Mouse (Mus musculus) heart, adult 11 months (tissue): ENCODE measurements around the gene Fis1.
"Not testable (repeated sequence)": the region's sequence is repeated elsewhere in the genome, so short reads cannot be mapped to it uniquely, and the experiment has no call there.

Experiments
- DNase-seq: peaks from one replicate; pipeline ENCODE4 v3.0.0; 2022

Gene Fis1

DNA sequence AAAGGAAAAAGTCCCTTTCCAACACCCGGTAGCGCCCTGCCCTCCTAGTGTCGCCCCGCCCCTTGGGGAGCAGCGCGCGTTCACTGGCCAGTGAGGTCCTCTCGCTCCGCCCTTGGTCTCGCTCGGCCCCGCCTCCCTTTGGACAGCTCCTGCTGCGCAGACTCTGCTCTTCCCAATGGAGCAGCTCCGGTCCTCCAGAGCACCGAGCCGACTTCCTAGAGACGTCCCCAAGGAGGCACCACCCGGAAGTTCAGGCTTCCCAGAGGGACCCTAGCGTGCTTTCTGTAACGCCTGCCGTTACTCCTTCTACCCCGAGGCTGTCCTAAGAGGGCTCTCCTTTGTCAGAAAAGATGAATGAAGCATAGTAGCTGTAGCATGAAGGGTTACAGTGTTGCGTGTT, at the start of gene Fis1:
Gene Fis1, plus strand, starts transcription at position 261 of the 400 bp plus-strand sequence.
- DNase-seq: peak; percentile 100

DNA sequence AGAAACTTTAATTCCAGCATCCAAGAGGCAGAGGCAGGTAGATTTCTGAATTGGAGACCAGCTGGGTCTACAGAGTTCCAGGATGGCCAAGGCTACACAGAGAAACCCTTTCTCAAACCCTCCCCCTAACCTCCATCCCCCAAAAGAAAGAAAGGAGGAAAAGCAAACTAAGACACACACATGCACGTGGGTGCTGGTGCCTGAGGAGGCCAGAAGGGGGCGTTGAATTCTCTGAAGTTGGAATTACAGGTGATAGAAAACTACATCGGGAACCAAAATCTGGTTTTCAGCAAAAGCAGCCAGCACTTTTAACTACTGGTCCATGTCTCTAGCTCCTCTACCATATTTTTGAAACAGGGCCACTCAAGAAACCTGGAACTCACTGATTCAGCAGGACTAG, 48.5 kb upstream of the Fis1 start:
- no peak for DNase-seq

DNA sequence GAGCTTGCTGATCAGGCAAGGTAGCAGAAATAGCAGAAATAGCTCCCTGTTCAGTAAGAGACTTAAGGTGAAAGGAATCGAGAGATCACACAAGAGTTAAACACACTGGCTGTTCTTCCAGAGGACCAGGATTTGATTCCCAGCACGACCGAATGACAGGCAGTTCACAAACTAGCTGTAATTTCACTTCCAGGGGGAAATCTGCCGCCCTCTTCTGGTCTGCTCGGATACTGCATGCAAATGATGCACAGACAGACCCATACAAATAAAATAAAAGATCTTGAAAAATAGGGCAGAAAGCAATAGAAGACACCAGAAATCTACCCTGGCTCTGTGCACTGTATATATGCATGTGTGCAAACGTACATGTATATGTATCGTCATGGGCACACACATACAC, 47.4 kb upstream of the Fis1 start:
- DNase-seq: no peak

GRCm38 (mm10) chr5:136907587-136907986, 45.5 kb upstream of the Fis1 start:
- no peak for DNase-seq

DNA sequence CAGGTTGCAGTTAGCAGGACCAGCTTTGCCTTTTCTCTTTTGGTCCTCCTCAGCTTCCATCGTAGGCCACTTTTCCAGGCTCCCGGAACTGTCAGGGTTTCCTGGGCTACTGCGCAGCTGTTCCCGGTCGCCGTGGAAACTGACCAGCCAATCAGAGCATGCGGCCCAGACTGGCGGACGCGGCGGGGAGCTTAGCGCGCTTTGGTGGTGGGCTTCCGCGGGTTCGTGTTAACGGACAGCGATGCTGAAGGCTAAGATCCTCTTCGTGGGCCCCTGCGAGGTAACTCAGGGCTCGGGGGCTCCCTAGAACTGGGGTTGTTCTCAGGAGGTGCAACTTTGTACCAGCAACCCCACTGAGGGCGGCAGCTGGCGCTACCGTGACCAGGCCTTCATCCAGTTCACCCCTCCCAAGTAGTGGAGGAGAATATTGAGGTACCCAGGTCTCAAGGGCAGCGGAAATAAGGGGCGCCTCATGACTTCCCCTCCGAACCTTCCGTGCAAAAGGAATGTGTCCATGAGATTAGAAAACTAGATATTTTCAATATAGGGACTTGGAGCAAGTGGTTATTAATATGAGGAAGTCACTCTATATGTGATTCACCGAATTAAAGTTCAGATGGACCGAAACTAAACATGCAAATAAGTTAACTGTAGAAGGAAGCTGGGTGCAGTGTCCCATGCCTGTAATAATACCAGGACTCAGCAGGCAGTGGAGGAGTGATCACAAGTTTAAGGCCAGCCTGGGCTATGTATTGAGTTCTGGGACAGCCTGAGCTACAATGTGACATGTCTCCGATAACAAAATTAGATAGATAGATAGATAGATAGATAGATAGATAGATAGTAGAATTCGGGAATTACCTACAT, 44.9 kb upstream of the Fis1 start, which contains the start of gene Ift22:
Gene Ift22, plus strand, starts transcription at position 160 of the 867 bp plus-strand sequence.
- peak; percentile 100 for DNase-seq

GRCm38 (mm10) chr5:136914183-136914582, 38.9 kb upstream of the Fis1 start:
- peak; percentile 57 for DNase-seq

DNA sequence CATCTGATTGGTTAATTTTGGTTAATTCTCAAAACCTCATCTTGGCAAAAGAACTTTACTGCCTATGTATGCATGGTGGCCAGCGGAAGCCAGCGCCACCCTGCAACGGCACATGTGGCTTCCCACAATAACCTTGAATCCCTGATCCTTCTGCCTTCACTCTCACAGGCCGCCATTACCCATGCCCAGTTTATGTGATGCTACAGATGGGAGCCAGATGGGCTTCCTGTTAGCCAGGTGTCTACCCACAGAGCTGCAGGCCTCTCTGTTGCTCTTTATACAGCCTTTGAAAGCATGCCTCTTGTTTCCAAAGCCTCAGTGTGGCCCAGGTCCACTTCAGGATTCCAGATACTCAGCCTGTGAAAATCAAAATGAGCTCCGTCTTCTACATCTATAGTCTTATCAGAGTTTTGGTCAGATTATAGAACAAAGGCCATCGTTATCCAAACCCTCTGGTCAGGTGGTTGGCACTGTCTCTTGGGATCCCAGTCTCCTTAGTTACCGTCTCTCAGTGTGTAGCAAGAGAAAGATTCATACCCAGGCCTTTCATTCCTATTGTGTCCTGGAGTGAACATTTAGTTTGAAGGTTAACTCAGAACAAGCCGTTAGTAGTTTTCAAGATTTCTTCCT, 35.3 kb upstream of the Fis1 start:
- DNase-seq: peak; percentile 79

DNA sequence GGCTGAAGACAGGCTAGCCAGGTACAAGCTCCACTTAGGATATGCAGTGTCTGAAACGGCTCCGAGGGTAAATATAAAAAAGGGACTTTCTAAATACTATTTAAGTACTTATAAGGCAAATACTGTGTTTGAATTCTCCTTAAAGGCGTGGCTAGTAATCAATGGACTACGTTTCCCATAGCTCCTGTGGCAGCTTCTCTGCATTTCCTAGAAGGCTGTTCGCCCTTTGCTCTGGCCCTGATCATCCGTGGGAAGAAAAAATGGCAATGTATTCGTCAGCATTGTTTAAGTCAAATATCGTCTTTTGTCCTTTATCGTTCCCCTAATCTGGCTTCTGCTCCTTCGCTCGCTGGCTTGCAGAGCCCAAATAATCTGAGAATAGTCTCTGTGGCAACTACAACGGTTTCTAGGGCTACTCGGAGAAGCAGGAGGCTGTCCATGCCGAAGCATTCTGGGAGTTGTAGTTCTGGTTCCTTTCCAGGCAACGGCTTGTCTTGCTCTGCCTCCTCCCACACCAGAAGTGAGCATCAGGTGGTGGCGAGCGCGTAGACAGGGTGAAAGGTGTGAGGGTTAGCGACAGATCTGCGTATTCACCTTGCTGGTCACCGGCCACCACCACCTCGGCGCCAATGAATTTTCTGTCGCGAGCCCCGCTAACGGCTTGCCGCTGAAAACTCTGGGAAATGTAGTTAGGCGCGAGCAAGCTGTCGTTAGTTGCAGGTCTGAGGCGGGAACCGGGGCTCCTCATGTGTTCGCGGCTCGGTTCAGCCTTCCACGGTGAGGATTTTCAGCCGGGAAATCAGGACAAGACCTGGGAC, 34.2 kb upstream of the Fis1 start:
- peak; percentile 98 for DNase-seq

GRCm38 (mm10) chr5:136919546-136920301, 33.4 kb upstream of the Fis1 start:
- no peak for DNase-seq

DNA sequence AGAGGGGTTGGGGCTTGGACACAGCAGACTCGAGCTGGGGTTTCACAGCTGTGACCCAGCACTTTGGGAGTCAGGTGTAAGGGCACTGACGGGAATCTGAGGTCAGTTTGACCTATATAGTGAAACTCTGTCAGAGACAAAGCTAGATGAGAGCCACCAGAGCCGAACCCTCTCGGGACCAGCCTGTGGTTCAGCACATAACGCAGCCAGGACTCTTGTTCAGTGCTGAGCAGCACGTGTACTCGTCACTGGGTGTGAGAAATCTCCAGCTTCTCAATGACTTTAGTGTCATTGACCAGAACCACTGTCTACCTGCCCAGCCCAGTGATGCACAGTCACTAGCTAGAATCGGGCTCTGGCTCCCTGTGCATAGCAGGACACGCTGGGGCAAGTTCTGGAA, 30.2 kb upstream of the Fis1 start:
- peak; percentile 77 for DNase-seq

DNA sequence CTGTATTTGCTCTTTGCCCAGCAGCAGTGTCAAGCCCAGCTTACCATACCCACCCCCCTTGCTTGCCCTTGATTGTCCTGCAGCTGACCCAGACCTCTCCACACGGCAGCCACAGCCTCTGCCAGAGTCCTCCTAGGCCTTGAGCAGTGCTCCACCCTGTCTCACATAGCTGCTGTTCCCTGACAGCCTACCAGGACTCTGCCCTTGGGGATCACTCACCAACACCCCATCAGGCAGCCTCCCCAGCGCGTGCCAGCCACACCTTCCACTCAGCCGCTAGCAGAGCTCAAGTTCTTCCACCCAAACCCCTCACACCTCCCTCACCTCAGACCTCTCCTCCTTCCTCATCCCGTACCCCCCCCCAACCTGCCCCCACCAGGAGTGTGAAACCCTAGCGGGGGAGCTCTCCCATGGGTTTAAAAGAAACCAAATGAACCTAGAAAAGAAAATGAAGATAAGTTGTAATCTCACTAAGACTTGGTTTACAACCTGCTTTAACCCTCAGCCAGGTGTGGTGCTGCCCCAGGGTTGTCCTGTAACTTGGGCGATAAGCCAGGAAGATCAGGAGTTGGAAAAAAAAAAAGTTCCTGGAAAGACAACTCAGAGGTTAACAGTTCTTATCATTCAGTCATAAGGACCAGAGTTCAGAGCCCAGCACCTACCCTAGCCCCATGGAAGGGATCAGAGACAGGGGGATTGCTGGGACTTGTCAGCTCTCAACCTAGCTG, 29.2 kb upstream of the Fis1 start:
- peak; percentile 89 for DNase-seq

- DNase-seq: peak; percentile 95
Observed at GRCm38 (mm10) chr5:136929073-136929472, 24.0 kb upstream of the Fis1 start.

DNA sequence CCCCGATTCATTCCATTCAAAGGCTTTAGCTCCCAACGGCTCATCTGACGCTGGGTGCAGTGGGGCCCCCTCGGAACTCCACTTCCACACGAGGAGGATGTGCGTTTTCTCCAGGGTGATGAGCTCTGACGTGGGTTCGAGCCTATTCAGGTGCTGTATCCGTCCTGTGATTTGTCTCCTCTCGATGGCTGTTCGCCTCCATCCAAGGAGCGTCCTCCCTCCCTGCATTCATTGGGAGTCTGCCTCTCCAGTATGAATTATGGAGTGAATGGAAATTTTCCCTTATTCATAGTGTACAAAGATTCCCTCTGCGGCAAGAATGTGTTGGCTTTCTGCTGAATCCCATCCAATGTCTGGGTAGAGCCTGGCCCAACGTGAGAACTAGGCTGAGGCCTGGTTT, 21.2 kb upstream of the Fis1 start:
- DNase-seq: no peak

GRCm38 (mm10) chr5:136932956-136933355, 20.1 kb upstream of the Fis1 start:
- DNase-seq: no peak

DNA sequence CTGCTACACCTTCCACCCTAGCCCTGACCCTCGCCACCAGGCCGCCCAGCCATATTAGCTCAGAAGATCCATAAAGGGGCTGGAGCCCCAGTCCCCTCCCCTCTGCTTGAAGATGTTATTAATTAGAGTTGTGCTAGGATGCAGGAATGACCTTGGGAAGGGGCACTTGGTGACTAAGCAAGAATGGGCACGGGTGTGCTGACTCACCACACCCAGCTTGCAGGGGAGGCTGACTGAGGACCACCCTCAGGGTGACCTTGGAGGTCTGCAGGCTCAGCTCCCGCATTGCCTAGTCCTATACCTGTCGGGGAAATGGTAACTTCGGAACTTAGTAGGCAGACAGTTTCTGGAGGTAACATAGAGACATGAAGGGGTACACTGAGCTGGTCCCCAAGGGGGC, 19.1 kb upstream of the Fis1 start:
- no peak for DNase-seq

GRCm38 (mm10) chr5:136935905-136936695, 17.0 kb upstream of the Fis1 start:
- DNase-seq: no peak

DNA sequence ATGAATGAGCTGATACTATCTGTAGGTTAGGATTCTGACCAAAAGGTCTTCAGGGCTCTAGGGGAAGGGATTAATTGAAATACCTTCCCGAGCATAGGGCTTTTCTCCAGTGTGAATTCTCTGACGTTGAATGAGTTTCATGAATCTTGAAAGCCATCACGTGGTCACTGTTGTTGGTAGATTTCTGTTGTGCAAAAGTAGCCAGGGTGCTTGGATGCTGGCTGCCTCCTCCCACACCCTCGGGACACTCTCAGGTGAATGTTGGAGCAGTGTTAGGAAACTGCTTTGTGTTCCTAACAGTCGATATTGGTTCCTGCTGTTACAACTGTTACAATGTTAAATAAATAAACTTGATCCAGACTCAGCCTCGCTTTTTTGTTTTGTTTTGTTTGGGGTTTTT, 16.3 kb upstream of the Fis1 start:
- DNase-seq: no peak

GRCm38 (mm10) chr5:136937621-136938020, 15.5 kb upstream of the Fis1 start:
- no peak for DNase-seq

GRCm38 (mm10) chr5:136939284-136939683, 13.8 kb upstream of the Fis1 start:
- DNase-seq: no peak

GRCm38 (mm10) chr5:136940029-136940428, 13.0 kb upstream of the Fis1 start:
- DNase-seq: not testable (repeated sequence)
